23 mouse cellular contexts compared by ENCODE assay signal in the genomic region with DNA sequence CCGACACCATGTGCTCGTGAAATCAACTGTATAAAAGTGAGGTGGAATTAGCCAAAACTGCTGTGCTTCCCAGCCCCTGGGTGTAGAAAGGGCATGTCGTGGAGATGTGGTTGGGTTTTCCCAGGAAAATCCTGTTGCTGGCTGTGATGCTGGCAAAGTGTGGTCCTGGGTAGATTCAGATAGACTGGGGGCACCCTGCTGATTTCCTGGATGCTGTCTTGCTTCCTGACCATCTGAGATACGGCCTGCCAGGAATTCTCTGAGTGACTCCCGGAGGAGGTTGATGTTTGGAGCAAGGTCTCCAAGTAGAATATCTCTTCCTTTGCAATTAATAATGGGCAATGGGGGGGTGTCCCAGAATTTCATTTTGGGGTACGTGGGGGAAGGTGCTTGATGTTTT. TPM values are rescaled to one million over a fixed set of nuclear protein-coding genes. Genes with fewer than 3 reads are reported as not detected.
DNase-seq lines count a peak whose midpoint lies in the region; ATAC-seq and TF ChIP-seq lines count a peak whose summit lies in the region.
"Had no signal": no experiment of that assay in that cellular context is flagged by ENCODE, and none has a peak within 500 bp of the region (broad histone marks: within the 10 kb centered on the region; RNA-seq: fewer than 3 reads in every experiment).

No protein-coding gene starts in this region.

- H3K9me3 ChIP-seq in heart, embryonic 10.5 days = no peaks in the 10 kb centered on the region
- H3K9me3 ChIP-seq: embryonic facial prominence, embryonic 12.5 days; forebrain, embryonic 15.5 days; heart, embryonic 15.5 days; intestine, embryonic 15.5 days had no signal

- H3K4me3 ChIP-seq in cerebellum, adult 2 months (replicated peaks; ENCODE audit: insufficient read depth, low read depth, low read length) = no peak overlapping the region
- H3K4me3 ChIP-seq in heart, embryonic 10.5 days = no peak overlapping the region
- H3K4me3 ChIP-seq: embryonic facial prominence, embryonic 12.5 days; forebrain, embryonic 15.5 days; heart, embryonic 15.5 days; hindbrain, embryonic 10.5 days; intestine, embryonic 15.5 days had no signal

- no peaks in the 10 kb centered on the region for H3K27me3 ChIP-seq in cerebellum, adult 2 months (ENCODE audit: control insufficient read depth, insufficient read depth, low read length)
- H3K27me3 ChIP-seq in heart, embryonic 10.5 days (ENCODE audit: insufficient read depth, poor library complexity, severe bottlenecking) = peaks cover 17% of the 10 kb centered on the region
- H3K27me3 ChIP-seq: forebrain, embryonic 15.5 days; intestine, embryonic 15.5 days had no signal

- no peak for TF ChIP-seq CTCF in cerebellum, adult 2 months (IDR thresholded peaks at IDR 0.05; ENCODE audit: borderline replicate concordance, insufficient read depth, low read depth, low read length)

- H3K4me1 ChIP-seq in cerebellum, adult 2 months (ENCODE audit: control insufficient read depth, insufficient read depth, low read length) = peaks cover 4% of the 10 kb centered on the region; the same call in 1 of the 2 replicates
- H3K4me1 ChIP-seq in heart, embryonic 10.5 days = no peaks in the 10 kb centered on the region
- H3K4me1 ChIP-seq: embryonic facial prominence, embryonic 12.5 days; forebrain, embryonic 15.5 days; intestine, embryonic 15.5 days had no signal

- H3K36me3 ChIP-seq in heart, embryonic 10.5 days = no peaks in the 10 kb centered on the region
- H3K36me3 ChIP-seq: embryonic facial prominence, embryonic 12.5 days; forebrain, embryonic 15.5 days; G1E; heart, embryonic 15.5 days; hindbrain, embryonic 10.5 days; intestine, embryonic 15.5 days had no signal

- ATAC-seq in cerebellum, adult (ENCODE audit: insufficient number of reproducible peaks, low FRiP score, low TSS enrichment) = 0 out of 2 replicates have a peak, but pooled peaks have one; percentile 26
- ATAC-seq: CD4-positive, CD25-positive, alpha-beta regulatory T cell, adult 4 months; forebrain, embryonic 15.5 days; intestine, embryonic 15.5 days had no signal

- no peak for DNase-seq in cerebellum, adult 11 months
- DNase-seq in cerebellum, adult 2 months = peak; percentile 40 to 68
- peak; percentile 68 to 73 for DNase-seq in cerebellum, postnatal 10 days
- DNase-seq in right cerebral cortex, postnatal 25 days = no peak
- DNase-seq in heart, embryonic 10.5 days (ENCODE audit: low spot score) = no peak
- no peak for DNase-seq in thymus, postnatal 25 days
- DNase-seq: adrenal gland, adult 8-10 months; adrenal gland, postnatal 36 days; B cell, adult 2 months; gastrocnemius, postnatal 10 days; heart, adult 18-20 months; kidney, adult 18-20 months had no signal

- no peak overlapping the region for H3K27ac ChIP-seq in cerebellum, adult 2 months (ENCODE audit: insufficient read depth, low read length)
- no peak overlapping the region for H3K27ac ChIP-seq in heart, embryonic 10.5 days
- H3K27ac ChIP-seq: embryonic facial prominence, embryonic 12.5 days; forebrain, embryonic 15.5 days; heart, embryonic 15.5 days; hindbrain, embryonic 10.5 days; hindbrain, embryonic 14.5 days; intestine, embryonic 15.5 days had no signal

- no peak for TF ChIP-seq POLR2A in cerebellum, adult 2 months (IDR thresholded peaks at IDR 0.05; ENCODE audit: borderline replicate concordance, insufficient read depth, low read length)

- 19% methylated on average over 6 of the region's 6 CpGs for WGBS in cerebellum, adult 2 months
- 59% methylated on average over 6 of the region's 6 CpGs for WGBS in heart, embryonic 10.5 days

RNA-seq across cellular contexts. Expression of gene Oxct2a, which starts 5.5 kb away (rescaled TPM):
- not detected in 2 replicates for polyA plus RNA-seq in cerebellum, adult 2 months (2012; rRNA removed)
- not detected in 2 replicates for polyA plus RNA-seq in heart, embryonic 10.5 days (2016; fragmentation: Nextera tagmentation; extraction: Ambion mirVana)
- polyA plus RNA-seq: CD4-positive, CD25-positive, alpha-beta regulatory T cell, adult 4 months; embryonic facial prominence, embryonic 12.5 days; forebrain, embryonic 11.5 days; forebrain, embryonic 15.5 days; G1E; heart, embryonic 11.5 days; heart, embryonic 15.5 days; hindbrain, embryonic 10.5 days; intestine, embryonic 15.5 days had no signal

RNA-seq across cellular contexts. Expression of gene Bmp8a, which starts 14.1 kb away (rescaled TPM):
- 0.21 and 0.41 TPM in 2 replicates for polyA plus RNA-seq in cerebellum, adult 2 months (2012; rRNA removed)
- polyA plus RNA-seq in heart, embryonic 10.5 days (2016; fragmentation: Nextera tagmentation; extraction: Ambion mirVana) = 0.15 and 0.23 TPM in 2 replicates
- polyA plus RNA-seq: CD4-positive, CD25-positive, alpha-beta regulatory T cell, adult 4 months; heart, embryonic 15.5 days had no signal

Comparison
In these comparisons a context has a peak if more than half of its experiments do, and no peak if none do; other contexts are left out.
1. DNase-seq: peak in cerebellum, adult 2 months (2 of 2) and cerebellum, postnatal 10 days (2 of 2); none in cerebellum, adult 11 months (single experiment), right cerebral cortex, postnatal 25 days (single experiment), heart, embryonic 10.5 days (single experiment) and thymus, postnatal 25 days (single experiment).